Mouse (Mus musculus): ENCODE results near the gene Slc26a6. TPM values are rescaled to one million over a fixed set of nuclear protein-coding genes. Genes with fewer than 3 reads are reported as not detected.
A peak's percentile ranks its signal among the peaks of the same experiment; 100 is the strongest.

The Slc26a6 gene
- polyA plus RNA-seq, 1 experiment from 2014 or later, result 12.7 TPM

GRCm38 (mm10) chr9:108824144-108824685 lies 28.9 kb upstream of the Slc26a6 start:
- H3K27me3 ChIP-seq, result peaks cover 40% of the 10 kb centered on the region
- peak overlapping the region; percentile 63 for H3K9ac ChIP-seq
- peak overlapping the region; percentile 97 for H3K4me2 ChIP-seq
- WGBS, result 4% methylated on average over 25 of the region's 25 CpGs
- peaks cover 46% of the 10 kb centered on the region for H3K4me1 ChIP-seq (replicated peaks)
- H3K9me3 ChIP-seq, result no peaks in the 10 kb centered on the region
- H3K36me3 ChIP-seq, result peaks cover 22% of the 10 kb centered on the region
- peak overlapping the region; percentile 74 for H3K4me3 ChIP-seq
- no peak for ATAC-seq (ENCODE audit: low read depth)
- peak overlapping the region; percentile 87 for H3K27ac ChIP-seq (replicated peaks)

- Histone ChIP-seq H3K4me3 (peak overlapping the region; percentile 74), H3K4me1 (replicated peaks) (peaks cover 53% of the 10 kb centered on the region), H3K9ac (peak overlapping the region; percentile 91), H3K9me3 (no peaks in the 10 kb centered on the region), H3K27ac (replicated peaks) (peak overlapping the region; percentile 87), H3K4me2 (peak overlapping the region; percentile 97), H3K36me3 (peaks cover 25% of the 10 kb centered on the region), H3K27me3 (peaks cover 47% of the 10 kb centered on the region)
- ATAC-seq (ENCODE audit: low read depth), result peak; percentile 92
- under 1% methylated on average over 31 of the region's 31 CpGs for WGBS
These were observed 28.2 kb upstream of the Slc26a6 start for GRCm38 (mm10) chr9:108824755-108825413.

GRCm38 (mm10) chr9:108825820-108826699 lies 27.0 kb upstream of the Slc26a6 start, which contains the start of gene Celsr3:
Gene Celsr3 (plus strand): TSS chr9:108826320.
- Histone ChIP-seq H3K27ac (replicated peaks) (peak within 1 kb of the TSS; percentile 87), H3K4me2 (peak within 1 kb of the TSS; percentile 97), H3K4me3 (peak within 1 kb of the TSS; percentile 74), H3K4me1 (replicated peaks) (peaks cover 65% of the 10 kb centered on the region), H3K27me3 (peaks cover 59% of the 10 kb centered on the region), H3K36me3 (peaks cover 32% of the 10 kb centered on the region), H3K9ac (peak within 1 kb of the TSS; percentile 91), H3K9me3 (no peaks in the 10 kb centered on the region)
- WGBS, result 2% methylated on average over 65 of the region's 70 CpGs
- ATAC-seq (ENCODE audit: low read depth), result peak; percentile 72

- Histone ChIP-seq H3K36me3 (peaks cover 35% of the 10 kb centered on the region), H3K27me3 (peaks cover 66% of the 10 kb centered on the region), H3K4me2 (peak overlapping the region; percentile 97), H3K27ac (replicated peaks) (peak overlapping the region; percentile 87), H3K4me1 (replicated peaks) (peaks cover 72% of the 10 kb centered on the region), H3K9ac (peak overlapping the region; percentile 91), H3K4me3 (peak overlapping the region; percentile 74), H3K9me3 (no peaks in the 10 kb centered on the region)
- no peak for ATAC-seq (ENCODE audit: low read depth)
- 1% methylated on average over 39 of the region's 39 CpGs for WGBS
These were observed 26.3 kb upstream of the Slc26a6 start for GRCm38 (mm10) chr9:108826700-108827340.

- H3K36me3 ChIP-seq, result peaks cover 41% of the 10 kb centered on the region
- peaks cover 69% of the 10 kb centered on the region for H3K27me3 ChIP-seq
- H3K9ac ChIP-seq, result peak overlapping the region; percentile 91
- peak overlapping the region; percentile 97 for H3K4me2 ChIP-seq
- no peak for ATAC-seq (ENCODE audit: low read depth)
- 13% methylated on average over 34 of the region's 34 CpGs for WGBS
- peaks cover 79% of the 10 kb centered on the region for H3K4me1 ChIP-seq (replicated peaks)
- H3K27ac ChIP-seq (replicated peaks), result peak overlapping the region; percentile 87
- H3K9me3 ChIP-seq, result no peaks in the 10 kb centered on the region
- H3K4me3 ChIP-seq, result peak overlapping the region; percentile 74
These were observed 25.6 kb upstream of the Slc26a6 start for GRCm38 (mm10) chr9:108827454-108827853.

- Histone ChIP-seq H3K4me1 (replicated peaks) (peaks cover 83% of the 10 kb centered on the region), H3K4me2 (peak overlapping the region; percentile 97), H3K27me3 (peaks cover 68% of the 10 kb centered on the region), H3K4me3 (peak overlapping the region; percentile 74), H3K27ac (replicated peaks) (no peak overlapping the region), H3K9ac (peak overlapping the region; percentile 91), H3K36me3 (peaks cover 46% of the 10 kb centered on the region), H3K9me3 (no peaks in the 10 kb centered on the region)
- no peak for ATAC-seq (ENCODE audit: low read depth)
- WGBS, result 59% methylated on average over 18 of the region's 18 CpGs
These were observed 25.2 kb upstream of the Slc26a6 start for GRCm38 (mm10) chr9:108827906-108828305.

GRCm38 (mm10) chr9:108831637-108832036 lies 21.4 kb upstream of the Slc26a6 start:
- no peak overlapping the region for H3K27ac ChIP-seq (replicated peaks)
- WGBS, result 8% methylated on average over 23 of the region's 23 CpGs
- peaks cover 61% of the 10 kb centered on the region for H3K27me3 ChIP-seq
- peaks cover 83% of the 10 kb centered on the region for H3K36me3 ChIP-seq
- H3K4me2 ChIP-seq, result peak overlapping the region; percentile 74
- no peaks in the 10 kb centered on the region for H3K9me3 ChIP-seq
- H3K4me1 ChIP-seq (replicated peaks), result peaks cover 66% of the 10 kb centered on the region
- H3K9ac ChIP-seq, result peak overlapping the region; percentile 49
- H3K4me3 ChIP-seq, result peak overlapping the region; percentile 38
- no peak for ATAC-seq (ENCODE audit: low read depth)

- Histone ChIP-seq H3K4me3 (peak overlapping the region; percentile 38), H3K9ac (peak overlapping the region; percentile 49; the same call in 1 of the 2 replicates), H3K36me3 (peaks cover 91% of the 10 kb centered on the region), H3K4me2 (peak overlapping the region; percentile 74), H3K9me3 (no peaks in the 10 kb centered on the region), H3K27me3 (peaks cover 58% of the 10 kb centered on the region), H3K4me1 (replicated peaks) (peaks cover 57% of the 10 kb centered on the region), H3K27ac (replicated peaks) (no peak overlapping the region)
- WGBS, result 9% methylated on average over 46 of the region's 46 CpGs
- peak; percentile 91 for ATAC-seq (ENCODE audit: low read depth)
These were observed 20.5 kb upstream of the Slc26a6 start for GRCm38 (mm10) chr9:108832390-108833108.

- Histone ChIP-seq H3K4me2 (peak overlapping the region; percentile 9), H3K9me3 (no peaks in the 10 kb centered on the region), H3K27me3 (no peaks in the 10 kb centered on the region), H3K9ac (no peak overlapping the region), H3K27ac (replicated peaks) (no peak overlapping the region), H3K36me3 (peaks cover 100% of the 10 kb centered on the region), H3K4me1 (replicated peaks) (0 out of 2 replicates have a peak, but pooled peaks cover 6% of the 10 kb centered on the region), H3K4me3 (no peak overlapping the region)
- WGBS, result 16% methylated on average over 14 of the region's 14 CpGs
- peak; percentile 24; the same call in 1 of the 2 replicates for ATAC-seq (ENCODE audit: low read depth)
These were observed 10.1 kb upstream of the Slc26a6 start for GRCm38 (mm10) chr9:108842989-108843388.

GRCm38 (mm10) chr9:108845390-108845789 lies 7.7 kb upstream of the Slc26a6 start:
- no peak for ATAC-seq (ENCODE audit: low read depth)

GRCm38 (mm10) chr9:108847374-108847773 lies 5.7 kb upstream of the Slc26a6 start:
- peaks cover 95% of the 10 kb centered on the region for H3K36me3 ChIP-seq
- H3K27ac ChIP-seq (replicated peaks), result no peak overlapping the region
- H3K4me2 ChIP-seq, result no peak overlapping the region
- no peaks in the 10 kb centered on the region for H3K9me3 ChIP-seq
- 0 out of 2 replicates have a peak, but pooled peaks cover 6% of the 10 kb centered on the region for H3K4me1 ChIP-seq (replicated peaks)
- H3K4me3 ChIP-seq, result no peak overlapping the region
- ATAC-seq (ENCODE audit: low read depth), result no peak
- 91% methylated on average over 4 of the region's 4 CpGs for WGBS
- H3K9ac ChIP-seq, result no peak overlapping the region
- no peaks in the 10 kb centered on the region for H3K27me3 ChIP-seq

More at GRCm38 (mm10) chr9:108845390-108845789, 7.7 kb upstream of the Slc26a6 start:
- WGBS, result 66% methylated on average over 5 of the region's 5 CpGs
- Histone ChIP-seq H3K27ac (replicated peaks) (no peak overlapping the region), H3K36me3 (peaks cover 98% of the 10 kb centered on the region), H3K4me2 (no peak overlapping the region), H3K4me1 (replicated peaks) (0 out of 2 replicates have a peak, but pooled peaks cover 6% of the 10 kb centered on the region), H3K9ac (no peak overlapping the region), H3K27me3 (no peaks in the 10 kb centered on the region), H3K4me3 (no peak overlapping the region), H3K9me3 (no peaks in the 10 kb centered on the region)
